Mouse (Mus musculus): ENCODE measurements around the gene Trpm3.

Gene Trpm3

DNA sequence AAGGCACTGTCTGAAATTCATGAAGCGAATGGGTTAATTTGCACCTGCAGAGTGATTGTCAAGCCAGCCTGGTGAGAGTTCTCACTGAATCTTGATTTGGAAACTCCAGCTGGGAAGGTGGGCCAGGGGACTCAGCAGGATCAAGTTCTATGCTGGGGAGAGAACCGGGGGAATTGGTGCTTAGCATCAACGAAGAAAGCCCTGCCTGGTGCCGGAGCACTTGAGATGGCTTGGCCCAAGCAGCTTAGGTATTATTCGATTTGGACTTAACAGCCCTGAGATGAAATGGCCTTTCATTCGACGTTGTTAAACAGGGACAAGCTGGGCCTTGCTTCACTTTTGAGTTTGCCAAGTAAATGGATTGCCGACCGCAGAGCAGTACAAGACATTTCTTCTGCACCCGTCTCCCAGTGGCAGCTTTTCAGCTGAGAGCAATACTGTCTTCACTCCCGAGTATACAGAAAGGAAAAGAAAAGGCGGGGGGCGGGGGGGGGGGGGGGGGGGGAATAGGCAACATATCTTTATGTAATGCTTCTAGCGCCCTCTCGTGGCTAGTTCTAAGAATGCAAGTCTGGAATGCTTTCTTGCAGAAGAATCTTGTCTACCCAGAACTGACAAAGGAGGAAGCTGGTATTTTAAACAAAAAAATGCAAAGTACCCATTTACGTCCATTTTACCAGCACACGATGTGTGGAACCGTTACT, 165.3 kb downstream of the Trpm3 start:
- in situ Hi-C loops (cut with MboI; ENCODE audit: unreplicated experiment in 2 of 2), result loop anchor here (5.0 to 25.0 kb wide), 5 partner anchors 729 to 1942 kb away; no protein-coding TSS in a partner anchor

DNA sequence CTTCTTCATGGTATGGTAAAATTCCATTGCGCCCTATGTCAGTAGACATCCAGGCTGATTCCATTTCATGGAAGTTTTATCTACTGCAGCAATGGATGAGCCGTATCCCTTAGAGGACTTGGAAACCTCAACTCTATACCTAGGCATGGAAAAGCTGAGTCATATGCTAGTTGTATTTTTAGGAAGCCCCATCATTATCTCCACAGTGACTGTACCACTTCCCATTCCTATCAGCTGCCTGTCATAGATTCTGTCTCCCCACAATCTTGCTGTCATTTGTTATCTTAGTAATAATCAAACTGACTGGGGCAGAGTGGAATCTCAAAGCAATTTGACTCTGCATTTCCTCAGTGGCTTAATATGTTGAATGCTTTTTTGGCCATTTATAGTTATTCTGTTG, 169.2 kb downstream of the Trpm3 start:
- in situ Hi-C loops (cut with MboI; ENCODE audit: unreplicated experiment in 2 of 2), result loop anchor here (5.0 to 25.0 kb wide), 6 partner anchors 536 to 1946 kb away; no protein-coding TSS in a partner anchor

- in situ Hi-C loops (cut with MboI; ENCODE audit: unreplicated experiment in 2 of 2), result loop anchor here (25.0 kb wide), 2 partner anchors 1280 to 1955 kb away; no protein-coding TSS in a partner anchor
Observed at GRCm38 (mm10) chr19:22317306-22317705, 178.5 kb downstream of the Trpm3 start.

DNA sequence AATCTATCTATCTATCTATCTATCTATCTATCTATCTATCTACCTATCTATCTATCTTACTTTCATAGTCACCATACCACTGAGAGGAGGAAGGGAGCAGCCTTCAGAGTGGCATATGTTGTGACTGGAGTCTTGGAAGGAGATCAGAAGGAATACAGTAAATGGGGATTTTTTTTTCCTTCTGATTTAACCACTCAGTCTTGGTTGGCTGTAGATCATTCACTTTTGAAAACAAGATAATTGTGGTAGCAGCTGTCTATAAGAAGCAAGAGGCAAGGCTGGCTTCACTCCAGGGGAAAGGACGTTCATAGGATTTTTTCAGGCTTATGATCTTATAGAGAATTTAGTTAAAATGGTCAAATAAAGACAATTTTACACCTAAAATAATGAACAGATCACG, 188.0 kb downstream of the Trpm3 start:
- in situ Hi-C loops (cut with MboI; ENCODE audit: unreplicated experiment in 2 of 2), result loop anchor here (25.0 kb wide), 2 partner anchors 1185 to 1635 kb away; no protein-coding TSS in a partner anchor

- in situ Hi-C loops (cut with MboI; ENCODE audit: unreplicated experiment in 2 of 2), result loop anchor here (25.0 kb wide), 2 partner anchors 1185 to 1635 kb away; no protein-coding TSS in a partner anchor
Observed at GRCm38 (mm10) chr19:22327226-22327625, 188.4 kb downstream of the Trpm3 start.

GRCm38 (mm10) chr19:22336278-22336677, 197.4 kb downstream of the Trpm3 start:
- in situ Hi-C loops (cut with MboI; ENCODE audit: unreplicated experiment in 2 of 2), result loop anchor here (25.0 kb wide), 2 partner anchors 1176 to 1626 kb away; no protein-coding TSS in a partner anchor

GRCm38 (mm10) chr19:22337468-22337867, 198.6 kb downstream of the Trpm3 start:
- in situ Hi-C loops (cut with MboI; ENCODE audit: unreplicated experiment in 2 of 2), result loop anchor here (25.0 kb wide), 2 partner anchors 1175 to 1625 kb away; no protein-coding TSS in a partner anchor

- in situ Hi-C loops (cut with MboI; ENCODE audit: unreplicated experiment in 2 of 2), result loop anchor here (25.0 kb wide), 2 partner anchors 1173 to 1623 kb away; no protein-coding TSS in a partner anchor
Observed at GRCm38 (mm10) chr19:22338927-22339326, 200.1 kb downstream of the Trpm3 start.

DNA sequence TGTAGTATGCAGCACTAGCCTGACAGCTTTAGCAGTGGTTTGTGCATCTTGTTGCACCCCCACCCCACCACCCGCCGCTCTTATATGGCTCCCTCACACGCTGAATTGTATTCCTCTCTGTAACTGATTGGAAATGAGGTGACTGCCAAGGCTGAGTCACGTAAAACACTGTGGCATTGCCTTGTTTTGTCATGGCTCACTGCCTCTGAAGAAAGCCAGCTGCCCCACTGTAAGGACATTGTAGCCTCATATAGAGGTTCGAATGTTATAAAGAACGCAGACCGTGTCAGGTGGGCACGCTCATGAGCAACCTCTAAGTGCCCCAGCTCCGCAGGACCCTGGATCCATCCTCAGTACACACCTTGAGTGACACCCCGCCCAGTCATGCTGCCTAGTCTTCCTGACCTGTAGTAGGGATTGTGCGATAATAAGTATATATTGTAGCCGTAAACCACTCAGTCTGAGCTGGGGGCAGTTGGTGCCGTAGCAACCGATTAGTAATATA, 215.2 kb downstream of the Trpm3 start:
- in situ Hi-C loops (cut with MboI; ENCODE audit: unreplicated experiment in 2 of 2), result no loop called here

- in situ Hi-C loops (cut with MboI; ENCODE audit: unreplicated experiment in 2 of 2), result no loop called here
Observed at GRCm38 (mm10) chr19:22386890-22387289, 248.0 kb downstream of the Trpm3 start.

GRCm38 (mm10) chr19:22394700-22395099, 255.9 kb downstream of the Trpm3 start:
- in situ Hi-C loops (cut with MboI; ENCODE audit: unreplicated experiment in 2 of 2), result no loop called here

- in situ Hi-C loops (cut with MboI; ENCODE audit: unreplicated experiment in 2 of 2), result no loop called here
Observed at GRCm38 (mm10) chr19:22404049-22404448, 265.2 kb downstream of the Trpm3 start.

- in situ Hi-C loops (cut with MboI; ENCODE audit: unreplicated experiment in 2 of 2), result no loop called here
Observed at GRCm38 (mm10) chr19:22418239-22418638, 279.4 kb downstream of the Trpm3 start.

GRCm38 (mm10) chr19:22437207-22437606, 298.4 kb downstream of the Trpm3 start:
- in situ Hi-C loops (cut with MboI; ENCODE audit: unreplicated experiment in 2 of 2), result no loop called here

DNA sequence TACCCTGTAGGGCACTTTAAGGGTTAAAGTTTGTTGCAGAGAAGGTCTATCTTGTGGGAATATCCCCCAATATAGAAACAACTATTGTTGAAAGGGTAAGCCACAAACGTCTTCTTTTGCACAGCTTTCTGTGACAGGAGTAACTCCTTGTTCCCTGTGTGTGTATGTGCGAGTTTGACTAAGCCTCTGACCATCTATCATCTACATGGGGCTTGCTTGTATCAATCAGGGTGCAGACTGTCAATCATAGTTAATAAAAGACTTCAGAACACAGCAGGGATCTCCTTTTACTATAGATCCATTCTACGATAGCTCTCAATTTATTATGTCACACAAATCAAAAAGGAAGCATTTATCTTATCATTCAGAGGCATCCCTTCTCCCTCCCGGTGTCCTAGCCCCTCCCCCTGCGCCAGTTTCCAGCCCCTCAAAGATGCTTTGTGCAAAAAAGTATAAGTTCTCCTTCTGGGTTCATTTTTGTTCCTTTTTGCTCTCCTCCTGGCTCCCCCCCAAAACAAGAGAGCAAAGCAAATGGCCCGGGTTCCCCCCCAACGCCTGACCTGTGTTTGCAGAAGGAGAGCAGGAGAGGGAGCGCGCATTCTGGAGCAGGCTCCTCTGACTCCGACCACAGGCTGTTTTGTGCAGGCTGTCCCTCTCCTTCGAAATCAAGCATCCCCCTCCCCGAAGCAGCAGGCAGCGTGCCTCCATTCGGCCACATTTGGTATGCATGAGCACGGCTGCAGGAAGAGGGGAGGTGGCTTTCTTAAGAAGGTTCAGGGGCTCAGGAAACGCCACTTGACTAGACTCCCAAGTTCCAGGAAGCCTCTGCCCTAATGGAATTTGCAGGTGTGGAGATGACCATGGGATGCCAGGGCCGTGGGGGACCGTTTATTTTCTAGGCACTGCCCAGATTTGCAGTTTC, 308.8 kb downstream of the Trpm3 start:
- in situ Hi-C loops (cut with MboI; ENCODE audit: unreplicated experiment in 2 of 2), result no loop called here

- in situ Hi-C loops (cut with MboI; ENCODE audit: unreplicated experiment in 2 of 2), result no loop called here
Observed at GRCm38 (mm10) chr19:22448340-22449288, 309.8 kb downstream of the Trpm3 start.

DNA sequence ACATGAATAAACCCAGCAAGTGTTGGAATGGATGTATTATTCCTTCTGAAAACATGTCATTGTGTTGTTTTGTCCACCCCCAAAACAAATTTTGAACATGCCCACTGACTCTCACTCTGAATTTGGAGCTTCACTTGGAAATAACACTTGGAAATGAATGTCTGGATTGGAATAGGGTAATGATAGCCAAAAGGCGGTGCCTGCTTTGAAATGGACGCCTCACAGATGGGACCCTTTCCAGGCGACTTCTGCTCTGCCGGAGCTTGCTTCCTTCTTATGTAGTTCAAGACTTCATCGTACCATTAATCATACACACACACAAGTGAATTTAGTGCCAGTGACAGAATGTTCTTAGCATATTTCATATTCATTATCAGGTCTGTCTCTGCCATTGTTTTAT, 312.4 kb downstream of the Trpm3 start:
- in situ Hi-C loops (cut with MboI; ENCODE audit: unreplicated experiment in 2 of 2), result no loop called here

DNA sequence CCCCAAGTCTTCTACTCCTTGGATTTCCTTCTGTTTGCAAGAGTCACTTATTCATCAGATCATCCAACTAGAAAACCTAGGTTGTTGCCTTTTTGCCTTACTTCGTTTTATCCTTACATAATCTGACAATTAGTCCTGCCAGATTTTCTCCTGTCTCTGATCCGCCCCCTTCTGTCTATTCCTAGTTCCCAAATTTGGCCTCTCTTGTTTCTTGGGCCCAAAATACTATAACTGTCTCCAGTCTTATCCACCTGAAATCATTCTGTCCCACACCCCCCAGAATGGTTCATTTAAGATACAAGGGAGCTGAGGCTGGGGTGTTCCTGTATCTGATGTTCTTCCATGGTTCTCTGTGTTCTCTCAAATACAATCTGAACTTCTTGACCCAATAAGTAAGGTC, 318.1 kb downstream of the Trpm3 start:
- in situ Hi-C loops (cut with MboI; ENCODE audit: unreplicated experiment in 2 of 2), result no loop called here

DNA sequence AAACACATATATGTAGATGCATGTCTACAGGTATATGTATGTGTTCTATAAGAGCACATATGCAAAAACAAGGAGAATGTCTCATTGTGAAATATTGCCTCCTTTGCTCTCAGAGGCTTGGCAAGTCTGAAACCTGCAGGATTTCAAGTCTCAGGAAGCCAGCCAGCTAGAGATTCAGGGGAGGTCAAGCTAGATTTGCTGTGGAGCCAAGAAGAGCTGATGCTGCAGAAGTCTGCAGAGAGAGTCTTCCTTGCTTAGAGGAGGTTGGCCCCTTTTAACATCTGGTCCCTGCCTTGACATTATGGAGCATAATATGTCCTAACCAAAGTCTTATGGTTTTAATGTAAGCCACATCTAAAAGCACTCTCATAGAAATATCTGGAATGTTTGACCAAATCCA, 323.2 kb downstream of the Trpm3 start:
- in situ Hi-C loops (cut with MboI; ENCODE audit: unreplicated experiment in 2 of 2), result no loop called here

DNA sequence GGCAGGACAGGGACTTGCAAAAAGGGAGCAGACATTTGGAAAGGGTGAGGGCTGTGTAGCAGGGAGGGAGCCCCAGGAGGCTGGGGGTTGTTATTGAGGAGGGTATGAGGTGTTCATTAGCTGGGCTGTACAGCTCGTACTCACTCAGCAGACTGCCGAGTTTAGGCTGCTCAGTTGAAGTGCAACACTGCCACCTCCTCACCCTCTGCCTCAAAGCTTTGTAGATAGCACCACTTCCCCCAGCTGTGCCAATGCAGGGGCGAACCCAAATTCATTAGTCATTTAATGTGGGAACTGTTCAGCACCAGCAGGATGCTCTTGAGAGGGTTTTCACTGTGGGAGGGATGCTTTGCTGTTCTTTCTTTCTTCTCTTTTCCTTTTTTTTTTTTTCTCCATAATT, 324.7 kb downstream of the Trpm3 start:
- in situ Hi-C loops (cut with MboI; ENCODE audit: unreplicated experiment in 2 of 2), result no loop called here

Measured in v-Abl transformed pro-B cells (cell line).